Mouse (Mus musculus): Measurements from ENCODE around the gene Nucks1.

DNA sequence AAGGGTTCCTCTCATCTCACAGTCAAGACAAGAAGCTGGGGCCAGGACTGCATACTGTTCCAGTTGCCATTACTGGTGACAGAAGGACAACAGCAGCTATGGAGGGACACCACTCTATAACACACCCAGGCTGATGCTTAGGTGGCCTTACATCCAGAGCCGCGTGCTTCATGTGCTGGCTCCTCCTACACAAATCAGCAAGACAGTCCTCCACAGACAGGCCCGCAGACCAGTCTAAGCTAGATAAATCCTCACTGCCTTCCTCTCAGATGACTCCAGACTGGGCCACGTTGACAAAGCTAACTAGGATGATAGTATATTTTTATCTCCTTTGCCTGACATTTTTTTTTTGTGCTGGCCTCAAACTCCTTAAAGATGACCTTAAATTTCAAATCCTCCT lies 48.5 kb upstream of the Nucks1 start:
- TF ChIP-seq CTCF (IDR thresholded peaks at IDR 0.05; ENCODE audit: borderline replicate concordance, insufficient read depth, low read length) (no peak), POLR2A (IDR thresholded peaks at IDR 0.05; ENCODE audit: low read depth, low read length) (no peak)

All from embryonic fibroblast, embryonic 13.5 days (primary cell).